Mouse (Mus musculus) right cerebral cortex, postnatal 25 days (tissue): ENCODE measurements at regions not wholly inside any gene's neighbourhood (a gene's known extent, or its start where the extent isn't known, plus 50 kb on each side); places are given as distances from the start of the nearest gene placed in this dataset.
"Not testable (repeated sequence)": the region's sequence is repeated elsewhere in the genome, so short reads cannot be mapped to it uniquely, and the experiment has no call there.

ENCODE experiments used
- DNase-seq: peaks from one replicate; pipeline ENCODE4 v3.0.0; 2022

- no peak for DNase-seq
Observed at GRCm38 (mm10) chr12:112299603-112300002, 153.6 kb downstream of the Kif26a start.

DNA sequence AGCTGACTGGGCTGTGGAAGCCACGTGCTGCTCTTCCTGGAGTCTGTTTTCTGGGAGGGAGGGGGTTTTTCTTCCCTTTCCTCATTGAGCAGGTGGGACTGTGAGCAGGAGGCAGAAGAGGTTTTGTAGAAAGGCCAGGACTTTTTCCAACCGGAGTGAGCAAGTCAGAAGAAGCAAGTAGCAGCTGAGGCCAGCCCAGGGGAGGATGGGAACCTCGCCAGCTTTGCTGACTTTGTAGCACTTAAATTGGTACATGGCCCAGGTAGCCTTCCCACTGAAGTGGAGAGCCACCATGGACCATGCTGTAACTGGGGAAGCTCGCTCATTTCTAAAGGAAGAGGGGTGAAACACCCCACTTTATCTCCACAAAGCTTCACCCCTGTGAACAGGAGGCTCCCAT, 154.1 kb downstream of the Kif26a start:
- DNase-seq = no peak

GRCm38 (mm10) chr12:112301411-112301891, 155.4 kb downstream of the Kif26a start:
- DNase-seq = no peak

GRCm38 (mm10) chr12:112301929-112302328, 155.9 kb downstream of the Kif26a start:
- no peak for DNase-seq

- peak; percentile 32 for DNase-seq
Observed at GRCm38 (mm10) chr12:112306208-112306607, 160.2 kb downstream of the Kif26a start.

DNA sequence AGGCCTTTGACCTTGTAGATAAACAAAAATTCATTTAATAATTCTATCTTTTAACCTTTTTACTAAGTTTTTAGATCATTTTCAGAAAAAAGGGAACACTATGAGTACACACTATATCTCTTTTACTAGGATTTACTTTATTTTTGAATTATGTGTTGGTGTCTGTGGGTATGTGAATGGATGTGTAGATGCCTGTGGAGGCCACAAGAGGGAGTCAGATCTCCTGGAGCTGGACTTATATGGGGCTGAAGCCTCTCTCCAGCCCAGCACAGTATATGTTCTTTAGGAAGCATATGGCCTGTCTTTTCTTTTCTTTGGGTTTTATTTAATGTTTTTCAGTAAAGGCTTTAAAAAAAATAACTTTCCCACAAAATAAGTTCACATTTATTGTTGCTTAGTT, 162.0 kb downstream of the Kif26a start:
- no peak for DNase-seq

DNA sequence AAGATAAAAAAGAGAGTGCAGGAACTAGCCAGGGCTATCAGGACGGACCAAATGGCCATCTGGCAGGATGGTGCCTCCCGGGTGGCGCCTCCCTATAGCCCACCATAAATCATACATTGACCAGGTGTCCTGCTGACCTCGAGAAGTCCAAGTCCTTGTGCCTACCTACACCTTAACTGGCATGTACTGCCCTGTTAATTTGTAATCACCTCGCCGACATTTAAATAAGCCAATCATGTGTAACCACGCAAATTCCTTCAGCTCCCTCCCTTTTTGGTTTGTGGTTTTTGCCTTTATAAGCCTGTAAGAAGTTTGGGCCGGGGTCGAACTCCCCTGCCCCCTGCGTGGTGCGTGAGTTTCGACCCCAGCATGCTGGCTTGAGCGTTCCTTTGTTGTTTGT, 163.1 kb downstream of the Kif26a start:
- not testable (repeated sequence) for DNase-seq

GRCm38 (mm10) chr12:112309781-112310180, 163.8 kb downstream of the Kif26a start:
- no peak for DNase-seq

GRCm38 (mm10) chr12:112310661-112311060, 164.7 kb downstream of the Kif26a start:
- no peak for DNase-seq

DNA sequence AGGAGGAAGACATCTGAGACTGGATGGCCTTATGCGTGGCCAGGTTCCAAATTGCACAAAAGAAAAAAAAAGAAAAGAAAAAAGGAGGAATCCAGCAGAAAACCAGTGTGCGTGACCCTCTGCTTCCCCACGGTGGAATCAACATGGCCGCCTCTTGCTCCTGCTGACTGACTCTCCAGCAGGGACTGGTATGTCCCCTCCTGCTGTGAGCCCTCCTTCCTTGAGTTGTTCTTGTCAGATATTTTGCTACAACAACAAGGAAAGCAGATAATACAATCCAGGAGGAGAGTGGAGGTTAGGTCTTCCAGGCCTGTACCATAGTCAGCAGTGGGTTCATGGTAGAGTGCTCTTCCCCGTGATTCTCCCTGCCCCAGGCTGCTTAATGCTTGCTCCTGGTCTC, 168.8 kb downstream of the Kif26a start:
- DNase-seq = no peak

DNA sequence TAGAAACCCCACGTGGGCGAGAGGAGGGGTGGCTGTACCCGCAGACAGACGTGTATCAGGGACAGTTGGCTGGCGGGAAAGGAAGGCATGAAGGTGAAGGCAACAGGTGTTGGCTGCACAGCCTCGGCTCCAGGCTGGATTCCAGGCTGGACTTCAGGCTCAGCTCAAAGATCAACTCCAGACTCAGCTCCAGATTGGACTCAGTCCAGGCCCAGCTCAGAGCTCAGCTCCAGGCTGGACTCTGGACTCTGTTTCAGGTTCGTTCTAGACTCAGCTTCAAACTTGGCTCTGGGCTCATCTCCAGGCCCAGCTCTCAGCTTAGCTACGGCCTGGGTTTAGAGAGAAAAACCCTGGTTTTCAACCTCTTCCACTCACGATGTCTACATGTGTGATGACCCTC, 171.2 kb downstream of the Kif26a start:
- no peak for DNase-seq

- no peak for DNase-seq
Observed at GRCm38 (mm10) chr12:112318461-112318860, 170.8 kb upstream of the A530016L24Rik start.

- no peak for DNase-seq
Observed at GRCm38 (mm10) chr12:112322196-112322595, 167.1 kb upstream of the A530016L24Rik start.

DNA sequence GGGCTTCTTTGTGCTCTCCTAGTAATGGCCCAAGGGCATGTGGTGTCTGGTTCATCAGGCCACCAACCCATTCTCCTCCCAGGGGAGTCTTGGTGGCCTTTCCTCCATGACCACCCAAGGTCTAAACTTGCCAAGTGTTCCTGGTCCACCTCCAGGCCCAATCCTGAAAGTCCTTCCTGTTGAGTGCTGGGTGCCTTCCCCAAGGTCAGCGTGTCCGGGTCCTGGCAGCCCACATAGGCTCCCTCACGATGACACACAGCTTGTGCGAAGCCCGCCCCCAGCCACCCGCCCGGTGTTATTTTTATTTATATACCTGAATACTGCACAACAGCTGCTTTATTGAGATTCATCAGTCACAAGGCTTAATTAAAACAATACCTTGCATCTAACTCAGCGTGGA, 161.8 kb upstream of the A530016L24Rik start:
- DNase-seq = no peak

- no peak for DNase-seq
Observed at GRCm38 (mm10) chr12:112328809-112329575, 160.3 kb upstream of the A530016L24Rik start.

GRCm38 (mm10) chr12:112329701-112330301, 159.4 kb upstream of the A530016L24Rik start:
- peak; percentile 69 for DNase-seq

- DNase-seq = no peak
Observed at GRCm38 (mm10) chr12:112330557-112330956, 158.7 kb upstream of the A530016L24Rik start.

- DNase-seq = no peak
Observed at GRCm38 (mm10) chr12:112331061-112331460, 158.2 kb upstream of the A530016L24Rik start.

DNA sequence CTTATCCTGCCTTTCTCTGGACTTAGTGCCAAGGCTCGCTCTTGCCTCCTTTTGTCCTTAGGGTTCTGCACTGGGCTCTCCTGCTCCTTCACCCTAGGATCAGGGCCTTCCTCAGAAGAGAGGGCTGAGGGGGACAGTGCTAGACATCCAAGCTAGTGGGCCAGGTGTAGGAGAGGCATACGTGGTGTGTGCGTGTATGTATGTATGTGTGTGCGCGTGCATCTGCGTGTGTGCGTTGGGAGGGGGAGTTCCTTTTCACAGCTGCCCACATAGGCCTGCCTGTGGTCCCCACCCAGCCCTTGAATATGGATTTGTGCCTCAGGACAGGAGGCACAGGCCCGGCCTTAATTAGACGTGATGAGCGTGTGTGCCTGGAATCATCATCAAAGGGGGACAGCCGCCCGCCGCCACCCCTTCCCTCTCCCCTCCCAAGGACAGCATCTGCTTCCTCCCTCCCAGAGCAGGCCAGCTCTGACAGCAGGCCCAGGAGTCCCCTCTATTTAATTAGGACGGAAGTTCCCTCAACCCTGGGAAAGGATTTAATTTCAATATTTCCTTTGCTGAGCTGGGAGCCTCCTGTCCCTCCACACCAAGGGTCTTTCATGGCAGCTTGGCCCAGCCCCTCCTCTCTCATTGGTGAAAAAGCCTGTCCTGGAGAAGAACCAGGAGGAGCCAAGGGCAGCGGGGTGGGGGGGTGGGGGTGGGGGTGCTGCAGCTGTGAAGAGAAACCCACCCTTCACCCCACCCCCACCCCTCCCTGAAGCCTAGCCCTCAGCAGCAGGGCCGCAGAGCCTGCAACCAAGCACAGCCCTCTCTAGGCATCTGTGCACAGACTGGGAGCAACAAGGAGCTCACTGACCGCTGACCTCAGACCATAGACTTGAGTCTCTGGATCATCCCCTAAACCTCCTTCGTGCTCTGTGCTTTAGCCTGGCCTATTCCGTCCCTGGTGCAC, 155.8 kb upstream of the A530016L24Rik start:
- no peak for DNase-seq

DNA sequence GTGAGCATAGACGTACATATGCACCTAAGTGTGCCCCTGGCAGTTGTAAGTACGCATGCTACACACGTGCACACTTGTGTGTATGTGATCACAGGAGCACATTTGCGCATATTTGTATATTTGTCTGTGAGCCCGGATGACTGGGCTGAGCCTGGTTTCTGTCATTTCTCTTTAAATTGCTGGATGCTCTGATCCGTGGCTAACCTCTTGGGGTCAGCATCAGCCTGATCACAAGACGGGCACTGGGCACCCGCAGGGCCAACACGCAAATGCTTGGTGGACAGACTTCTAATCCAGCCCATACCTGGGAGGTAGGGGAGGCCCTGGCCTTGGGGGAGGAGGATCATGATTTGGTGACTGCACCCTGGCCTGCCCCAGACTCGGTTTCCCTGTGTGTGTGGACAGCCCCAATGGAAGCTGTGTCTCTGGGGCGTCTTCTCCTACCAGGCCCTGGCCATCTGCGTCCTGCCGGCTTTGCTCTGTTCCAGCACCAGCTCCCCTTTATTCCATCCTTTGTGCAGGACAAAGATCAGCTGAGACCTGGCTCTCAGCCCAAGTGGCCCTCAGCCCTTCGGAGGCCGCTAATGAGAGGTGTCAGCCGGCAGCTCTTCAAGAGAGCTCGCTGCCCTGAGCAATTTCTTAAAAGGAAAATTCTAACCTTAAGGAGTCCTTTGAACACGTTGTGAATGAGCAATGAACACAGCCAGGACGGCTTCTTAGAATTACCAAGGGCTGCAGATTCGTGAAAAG, 155.0 kb upstream of the A530016L24Rik start:
- DNase-seq = no peak

- DNase-seq = no peak
Observed at GRCm38 (mm10) chr12:112335641-112336040, 153.6 kb upstream of the A530016L24Rik start.

GRCm38 (mm10) chr12:112336691-112337295, 152.5 kb upstream of the A530016L24Rik start:
- no peak for DNase-seq
